Mouse (Mus musculus) heart, embryonic 14.5 days (tissue): ENCODE data around the gene Adam15. TPM values are rescaled to one million over a fixed set of nuclear protein-coding genes. Genes with fewer than 3 reads are reported as not detected.
A peak's percentile ranks its signal among the peaks of the same experiment; 100 is the strongest.

Experiments used
- ATAC-seq: fragments of 200-750 bp; cut with Nextera tagmentation; 2 replicates; pipeline ENCODE4 v1.8.0; 2017; ENCODE audit warnings: low read depth, moderate TSS enrichment; ENCODE audit not compliant: insufficient number of reproducible peaks, insufficient read depth, low FRiP score
- H3K27ac ChIP-seq, 2 experiments: fragments of 200-500 bp in 1 of 2; fragments of 300-500 bp in 1 of 2; sonication (generic) in 1 of 2; replicated peaks in 1 of 2; 2 replicates each; pipeline ENCODE4 v1.5.1; 2012 to 2014; ENCODE audit warnings: low read depth in 2 of 2, low read length in 2 of 2, control low read depth in 1 of 2, mild to moderate bottlenecking in 1 of 2, mixed read lengths in 1 of 2; ENCODE audit not compliant: control insufficient read depth in 1 of 2, insufficient read depth in 1 of 2
- H3K27me3 ChIP-seq: fragments of 300-500 bp; sonication (generic); 2 replicates; pipeline ENCODE4 v1.6.1; 2014; ENCODE audit warnings: mild to moderate bottlenecking, low read length, control low read depth; ENCODE audit not compliant: control insufficient read depth, insufficient read depth
- H3K36me3 ChIP-seq: fragments of 300-500 bp; sonication (generic); 2 replicates; pipeline ENCODE4 v1.6.1; 2014; ENCODE audit warnings: mild to moderate bottlenecking, control low read depth, low read length, mixed read lengths; ENCODE audit not compliant: control insufficient read depth, insufficient read depth
- H3K4me1 ChIP-seq, 2 experiments: fragments of 200-500 bp in 1 of 2; fragments of 300-500 bp in 1 of 2; sonication (generic) in 1 of 2; 2 replicates each; pipeline ENCODE4 v1.6.1; 2012 to 2014; ENCODE audit warnings: low read length in 2 of 2, control low read depth in 1 of 2, mixed read lengths in 1 of 2; ENCODE audit not compliant: control insufficient read depth in 2 of 2, insufficient read depth in 2 of 2
- H3K4me2 ChIP-seq: fragments of 300-500 bp; sonication (generic); 2 replicates; pipeline ENCODE4 v1.6.1; 2014; ENCODE audit warnings: mild to moderate bottlenecking, low read length
- H3K4me3 ChIP-seq, 2 experiments: fragments of 200-500 bp in 1 of 2; fragments of 300-500 bp in 1 of 2; sonication (generic) in 1 of 2; 2 replicates each; pipeline ENCODE4 v1.5.1; 2012 to 2014; ENCODE audit warnings: low read length in 2 of 2, mild to moderate bottlenecking in 2 of 2, control low read depth in 1 of 2, low read depth in 1 of 2, moderate library complexity in 1 of 2; ENCODE audit not compliant: control insufficient read depth in 1 of 2, insufficient read depth in 1 of 2
- H3K9ac ChIP-seq: fragments of 300-500 bp; sonication (generic); 2 replicates; pipeline ENCODE4 v1.6.1; 2014; ENCODE audit warnings: mild to moderate bottlenecking, low read length
- H3K9me3 ChIP-seq: fragments of 300-500 bp; sonication (generic); 2 replicates; pipeline ENCODE4 v1.6.1; 2016; ENCODE audit warnings: low read length, control low read depth; ENCODE audit not compliant: control insufficient read depth
- WGBS: fragments of 180-500 bp; shearing (Covaris S2); extraction: QIAGEN DNeasy Blood & Tissue Kit; methylation state at CpG from one replicate; pipeline ENCODE4 v1.1.7; 2014; 5-methylcytosine and 5-hydroxymethylcytosine counted together
- polyA plus RNA-seq: library from polyadenylated mRNA; unstranded; fragments of >200 nt; fragmentation: Nextera tagmentation; extraction: Ambion mirVana; gene quantifications from 2 replicates; pipeline ENCODE4 v1.2.1, GENCODE M21; 2014

The Adam15 gene
- polyA plus RNA-seq, 1 experiment from 2014 or later, result 31.0 TPM

- Histone ChIP-seq H3K4me1 (peaks cover 8 to 9% of the 10 kb centered on the region in 2 experiments; a peak in 3 of 4 replicates), H3K9ac (peak overlapping the region; percentile 92), H3K4me2 (peak overlapping the region; percentile 91), H3K36me3 (peaks cover 22% of the 10 kb centered on the region), H3K27me3 (no peaks in the 10 kb centered on the region), H3K9me3 (no peaks in the 10 kb centered on the region), H3K4me3 (peak overlapping the region; percentile 85 to 92; a peak in 3 of 4 replicates), H3K27ac (no peak overlapping the region)
- 18% methylated on average over 6 of the region's 6 CpGs for WGBS
- no peak for ATAC-seq
Observed at GRCm38 (mm10) chr3:89336529-89336928, 13.3 kb downstream of the Adam15 start.

- Histone ChIP-seq H3K27ac (no peak overlapping the region), H3K4me1 (peaks cover 11 to 15% of the 10 kb centered on the region in 2 experiments; a peak in 3 of 4 replicates), H3K4me3 (no peak overlapping the region), H3K9me3 (no peaks in the 10 kb centered on the region), H3K27me3 (no peaks in the 10 kb centered on the region), H3K9ac (no peak overlapping the region), H3K4me2 (no peak overlapping the region), H3K36me3 (peaks cover 22% of the 10 kb centered on the region)
- 74% methylated on average over 11 of the region's 11 CpGs for WGBS
- ATAC-seq, result no peak
Observed at GRCm38 (mm10) chr3:89333053-89333452, 16.7 kb downstream of the Adam15 start.

- H3K4me2 ChIP-seq, result no peak overlapping the region
- peaks cover 10 to 15% of the 10 kb centered on the region in 2 experiments; a peak in 3 of 4 replicates for H3K4me1 ChIP-seq
- H3K4me3 ChIP-seq, result no peak overlapping the region
- 59% methylated on average over 12 of the region's 12 CpGs for WGBS
- H3K9me3 ChIP-seq, result no peaks in the 10 kb centered on the region
- no peak overlapping the region for H3K27ac ChIP-seq
- ATAC-seq, result no peak
- H3K9ac ChIP-seq, result no peak overlapping the region
- peaks cover 3% of the 10 kb centered on the region; the same call in 1 of the 2 replicates for H3K27me3 ChIP-seq
- peaks cover 22% of the 10 kb centered on the region for H3K36me3 ChIP-seq
Observed at GRCm38 (mm10) chr3:89332476-89332875, 17.3 kb downstream of the Adam15 start.

- Histone ChIP-seq H3K4me1 (peaks cover 10 to 13% of the 10 kb centered on the region in 2 experiments; a peak in 3 of 4 replicates), H3K9ac (no peak overlapping the region), H3K4me2 (no peak overlapping the region), H3K27me3 (peaks cover 5% of the 10 kb centered on the region; the same call in 1 of the 2 replicates), H3K9me3 (no peaks in the 10 kb centered on the region), H3K4me3 (no peak overlapping the region), H3K27ac (no peak overlapping the region), H3K36me3 (peaks cover 22% of the 10 kb centered on the region)
- WGBS, result 74% methylated on average over 10 of the region's 10 CpGs
- no peak for ATAC-seq
Observed at GRCm38 (mm10) chr3:89332013-89332412, 17.8 kb downstream of the Adam15 start.

DNA sequence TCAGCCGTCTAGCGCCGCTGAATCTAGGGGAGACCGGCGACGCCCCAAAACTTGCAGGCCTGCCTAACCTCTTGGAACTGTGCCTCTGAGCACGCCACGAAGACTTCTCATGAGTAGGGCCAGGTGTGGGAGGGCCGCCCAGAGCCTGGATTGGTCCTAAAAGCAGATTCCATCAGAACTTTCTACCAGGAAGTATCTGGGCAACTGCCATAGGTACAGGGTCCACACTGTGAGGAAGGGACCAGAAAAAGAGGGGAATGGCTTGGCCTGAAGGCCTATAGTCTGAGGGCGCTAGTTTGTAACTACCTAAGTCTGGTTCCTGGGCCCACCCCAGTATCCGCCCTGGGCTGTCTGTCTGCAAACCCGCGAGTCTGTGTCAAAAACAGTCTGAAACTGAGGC lies 18.2 kb downstream of the Adam15 start:
- Histone ChIP-seq H3K4me3 (no peak overlapping the region), H3K9me3 (no peaks in the 10 kb centered on the region), H3K36me3 (peaks cover 22% of the 10 kb centered on the region), H3K9ac (no peak overlapping the region), H3K4me2 (no peak overlapping the region), H3K27ac (no peak overlapping the region), H3K4me1 (peaks cover 8 to 9% of the 10 kb centered on the region in 2 experiments; a peak in 3 of 4 replicates), H3K27me3 (peaks cover 5% of the 10 kb centered on the region; the same call in 1 of the 2 replicates)
- ATAC-seq, result no peak
- WGBS, result 72% methylated on average over 13 of the region's 13 CpGs

- H3K4me1 ChIP-seq, result peaks cover 5 to 8% of the 10 kb centered on the region in 2 experiments; a peak in 2 of 4 replicates
- H3K4me3 ChIP-seq, result no peak overlapping the region
- no peak overlapping the region for H3K27ac ChIP-seq
- WGBS, result 21% methylated on average over 10 of the region's 10 CpGs
- peaks cover 22% of the 10 kb centered on the region for H3K36me3 ChIP-seq
- no peak overlapping the region for H3K9ac ChIP-seq
- H3K9me3 ChIP-seq, result no peaks in the 10 kb centered on the region
- H3K27me3 ChIP-seq, result peaks cover 5% of the 10 kb centered on the region; the same call in 1 of the 2 replicates
- no peak overlapping the region for H3K4me2 ChIP-seq
- no peak for ATAC-seq
Observed at GRCm38 (mm10) chr3:89330948-89331347, 18.8 kb downstream of the Adam15 start.

DNA sequence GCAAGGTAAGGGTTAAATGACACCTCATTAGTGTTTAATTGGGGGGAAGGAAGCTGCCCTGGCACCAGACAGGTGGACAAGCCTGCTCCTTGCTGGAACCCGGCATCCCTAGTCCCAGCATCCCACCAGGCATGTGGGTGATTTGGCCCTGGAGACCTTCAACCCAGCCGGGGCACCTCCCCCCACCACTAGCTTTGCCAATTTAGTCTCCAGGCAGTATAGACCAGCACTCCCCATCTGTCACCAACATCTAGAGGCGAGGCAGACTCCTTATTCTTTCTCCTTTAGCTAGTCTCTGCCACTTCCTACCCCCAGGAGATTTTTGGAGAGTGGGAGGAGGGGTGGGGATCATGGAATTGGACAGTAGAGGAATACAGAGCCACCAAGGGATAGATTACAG lies 19.4 kb downstream of the Adam15 start:
- H3K36me3 ChIP-seq, result peaks cover 22% of the 10 kb centered on the region
- no peak for ATAC-seq
- H3K27me3 ChIP-seq, result peaks cover 5% of the 10 kb centered on the region; the same call in 1 of the 2 replicates
- no peak overlapping the region for H3K9ac ChIP-seq
- H3K4me1 ChIP-seq, result peaks cover 5 to 6% of the 10 kb centered on the region in 2 experiments; a peak in 2 of 4 replicates
- H3K9me3 ChIP-seq, result no peaks in the 10 kb centered on the region
- WGBS, result 38% methylated on average over 3 of the region's 3 CpGs
- no peak overlapping the region for H3K27ac ChIP-seq
- no peak overlapping the region for H3K4me3 ChIP-seq
- H3K4me2 ChIP-seq, result no peak overlapping the region

GRCm38 (mm10) chr3:89328623-89329022 lies 21.2 kb downstream of the Adam15 start:
- no peak overlapping the region for H3K4me3 ChIP-seq
- no peak overlapping the region for H3K4me2 ChIP-seq
- WGBS, result 11% methylated on average over 4 of the region's 4 CpGs
- H3K9me3 ChIP-seq, result no peaks in the 10 kb centered on the region
- H3K27ac ChIP-seq, result no peak overlapping the region
- no peak for ATAC-seq
- H3K36me3 ChIP-seq, result peaks cover 8% of the 10 kb centered on the region
- peaks cover 5 to 6% of the 10 kb centered on the region in 2 experiments; a peak in 2 of 4 replicates for H3K4me1 ChIP-seq
- H3K9ac ChIP-seq, result no peak overlapping the region
- H3K27me3 ChIP-seq, result peaks cover 5% of the 10 kb centered on the region; the same call in 1 of the 2 replicates
